Mouse (Mus musculus) stomach, postnatal 0 days (tissue): Measurements from ENCODE around the gene Tcf12.

Source experiments
- CTCF ChIP-seq: IDR thresholded peaks from 2 replicates; pipeline ENCODE4 v1.5.1; 2016; ENCODE audit warnings: antibody characterized with exemption, low read depth, mild to moderate bottlenecking, moderate library complexity
- EP300 ChIP-seq: optimal IDR thresholded peaks from 2 replicates; pipeline ENCODE3; 2016; ENCODE audit warnings: antibody characterized with exemption

- TF ChIP-seq EP300 = no peak
- no peak for TF ChIP-seq CTCF
These were observed 45.4 kb upstream of the Tcf12 start for GRCm38 (mm10) chr9:72157091-72157490.
